Mouse (Mus musculus) spleen, postnatal 14 days (tissue): ENCODE results near the gene Lpar4.

Source experiments
- DNase-seq, 2 experiments: peaks; one replicate each; pipeline ENCODE4 v3.0.0; 2021 to 2022; ENCODE audit warnings: low spot score in 2 of 2

Gene Lpar4

GRCm38 (mm10) chrX:106920175-106920827, at the start of gene Lpar4:
TSS of gene Lpar4 (plus strand) at chrX:106920625.
- DNase-seq = no peak

GRCm38 (mm10) chrX:106871426-106871825, 49.0 kb upstream of the Lpar4 start:
- no peak for DNase-seq

GRCm38 (mm10) chrX:106871894-106872293, 48.5 kb upstream of the Lpar4 start:
- DNase-seq = no peak

- DNase-seq = no peak
These were observed 48.1 kb upstream of the Lpar4 start for GRCm38 (mm10) chrX:106872315-106872714.

GRCm38 (mm10) chrX:106897707-106898275, 22.6 kb upstream of the Lpar4 start:
- no peak for DNase-seq

- DNase-seq = no peak
These were observed 599 bp downstream of the Lpar4 start for GRCm38 (mm10) chrX:106920828-106921619.

GRCm38 (mm10) chrX:106924572-106924971, 4.1 kb downstream of the Lpar4 start:
- DNase-seq = no peak

GRCm38 (mm10) chrX:106939326-106939725, 18.9 kb downstream of the Lpar4 start:
- no peak for DNase-seq

- no peak for DNase-seq
These were observed 30.1 kb downstream of the Lpar4 start for GRCm38 (mm10) chrX:106950558-106950957.

- DNase-seq = no peak
These were observed 30.6 kb downstream of the Lpar4 start for GRCm38 (mm10) chrX:106951016-106951415.

- no peak for DNase-seq
These were observed 33.4 kb downstream of the Lpar4 start for GRCm38 (mm10) chrX:106953840-106954239.

- DNase-seq = no peak
These were observed 41.8 kb downstream of the Lpar4 start for GRCm38 (mm10) chrX:106962233-106962632.

- DNase-seq = no peak
These were observed 43.9 kb downstream of the Lpar4 start for GRCm38 (mm10) chrX:106964326-106964725.
